Mouse (Mus musculus): ENCODE data around the gene Cd302. TPM values are rescaled to one million over a fixed set of nuclear protein-coding genes. Genes with fewer than 3 reads are reported as not detected.

Cd302 gene
- total RNA-seq, 2 experiments from 2014 or later = 7.2 to 8.6 TPM

DNA sequence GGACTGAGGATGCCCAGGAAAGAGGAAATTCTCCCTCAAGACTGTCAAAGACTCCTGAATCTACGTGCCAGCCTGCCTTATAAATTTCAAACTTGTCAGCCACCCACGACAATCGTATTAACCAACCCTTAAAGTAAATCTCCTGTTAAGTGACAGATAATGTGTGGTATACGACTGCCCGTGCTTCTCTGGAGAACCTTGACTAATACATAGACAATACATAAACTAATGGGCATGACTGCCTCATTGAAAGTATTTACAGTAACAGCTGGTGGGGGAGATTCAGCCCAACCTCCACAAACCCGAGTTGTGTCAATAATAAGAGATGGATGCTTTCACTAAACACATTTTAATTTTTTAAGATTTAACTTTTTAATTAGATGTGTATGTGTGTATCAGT, 78.5 kb downstream of the Cd302 start:
- no peak for DNase-seq
- intact Hi-C loops (cut with DNase I) = loop anchor here (5.0 to 10.0 kb wide), 2 partner anchors 248 to 371 kb away; no protein-coding TSS in a partner anchor
- Histone ChIP-seq H3K27ac (no peak overlapping the region), H3K4me3 (no peak overlapping the region)
- no peak for TF ChIP-seq CTCF (IDR thresholded peaks at IDR 0.05)

DNA sequence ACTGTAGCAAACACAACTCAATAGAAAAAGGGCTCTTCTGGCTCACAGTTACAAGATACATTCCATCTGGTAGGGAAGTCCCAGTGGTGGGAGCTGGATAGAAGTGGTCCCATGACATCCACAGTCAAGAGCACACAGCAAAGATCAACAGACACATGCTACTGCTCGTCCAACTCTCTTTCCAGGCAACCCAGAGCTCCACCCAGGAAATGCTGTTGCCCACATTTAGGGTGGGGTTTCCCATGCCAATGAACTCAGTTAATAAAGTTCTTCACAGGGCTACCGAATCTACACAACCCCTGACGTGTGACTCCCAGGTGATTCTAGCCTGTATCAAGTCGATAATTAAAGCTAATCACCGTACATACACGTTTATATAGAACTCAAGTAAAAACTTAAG, 80.1 kb downstream of the Cd302 start:
- intact Hi-C loops (cut with DNase I) = loop anchor here (10.0 kb wide), 1 partner anchor 369 kb away; no protein-coding TSS in a partner anchor
- no peak for TF ChIP-seq CTCF (IDR thresholded peaks at IDR 0.05)
- no peak overlapping the region for H3K27ac ChIP-seq
- no peak for DNase-seq
- no peak overlapping the region for H3K4me3 ChIP-seq

DNA sequence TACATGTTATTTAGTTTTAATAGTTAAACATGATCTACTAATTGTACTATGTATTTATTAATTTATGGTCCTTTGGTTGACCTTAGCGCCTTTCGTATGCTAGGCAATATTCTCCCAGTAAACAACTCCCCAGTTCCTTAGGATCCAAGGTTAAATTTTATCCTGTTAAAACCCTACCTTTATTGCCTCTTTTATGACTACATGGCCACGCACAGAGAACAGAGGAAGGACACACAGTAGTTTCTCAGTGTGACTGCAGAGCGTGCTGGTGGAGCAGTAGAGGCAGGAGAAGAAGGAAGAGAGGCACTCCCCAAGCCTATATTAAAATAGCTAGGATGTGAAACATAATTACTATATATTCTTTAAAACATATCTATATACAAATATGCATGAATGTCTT, 80.6 kb downstream of the Cd302 start:
- TF ChIP-seq CTCF (IDR thresholded peaks at IDR 0.05) = no peak
- intact Hi-C loops (cut with DNase I) = loop anchor here (10.0 kb wide), 1 partner anchor 369 kb away; no protein-coding TSS in a partner anchor
- Histone ChIP-seq H3K27ac (no peak overlapping the region), H3K4me3 (no peak overlapping the region)
- no peak for DNase-seq

DNA sequence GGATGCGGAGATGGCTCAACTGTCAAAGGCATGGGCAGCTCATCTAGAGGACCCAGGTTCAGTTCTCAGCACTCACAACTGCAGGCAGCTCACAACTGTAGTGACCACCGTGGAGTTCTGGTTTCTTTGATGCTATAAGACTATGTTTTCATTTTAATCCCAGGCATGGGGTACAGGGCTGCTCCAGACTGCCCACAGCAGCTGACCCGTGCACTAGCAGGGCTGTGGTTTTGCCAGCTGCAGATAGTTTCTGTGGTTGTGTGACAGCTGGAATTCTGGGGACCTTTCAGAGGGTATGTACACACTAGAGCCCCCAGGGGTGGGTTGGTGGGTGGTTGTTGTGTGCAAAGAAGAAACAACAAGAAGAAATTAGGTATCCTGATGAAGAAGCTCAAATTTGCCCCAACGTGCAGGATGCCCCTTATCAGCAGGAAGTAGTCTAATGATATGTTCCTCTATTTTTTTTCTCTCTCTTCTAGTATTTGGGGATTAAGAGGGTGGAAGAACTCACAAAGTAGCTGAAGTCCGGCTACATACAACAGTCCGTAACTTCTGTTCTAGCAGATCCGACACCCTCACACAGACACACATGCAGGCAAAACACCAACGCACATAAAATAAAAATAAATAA, 81.3 kb downstream of the Cd302 start:
- intact Hi-C loops (cut with DNase I) = loop anchor here (10.0 kb wide), 1 partner anchor 368 kb away; no protein-coding TSS in a partner anchor
- no peak for TF ChIP-seq CTCF (IDR thresholded peaks at IDR 0.05)
- no peak for DNase-seq

More for the DNA sequence above, 81.3 kb downstream of the Cd302 start:
- no peak overlapping the region for H3K4me3 ChIP-seq
- H3K27ac ChIP-seq = no peak overlapping the region

Other genes starting within 250 kb of the Cd302 start
- gene Baz2b, start 74.6 kb downstream of the Cd302 start, total RNA-seq (2021) = 10 to 100 TPM; 31.3 to 35.3 TPM
- gene March7, start 74.6 kb downstream of the Cd302 start, total RNA-seq (2021) = 10 to 100 TPM; 21.2 to 38.7 TPM
- gene Ly75, start 98.8 kb upstream of the Cd302 start, total RNA-seq (2021) = under 1 TPM; 0.03 to 0.05 TPM